Mouse (Mus musculus) hindbrain, embryonic 13.5 days (tissue): ENCODE measurements at regions not wholly inside any gene's neighbourhood (a gene's known extent, or its start where the extent isn't known, plus 50 kb on each side); places are given as distances from the start of the nearest gene placed in this dataset.

Experiments used
- ATAC-seq: fragments of 200-750 bp; cut with Nextera tagmentation; 2 replicates; pipeline ENCODE4 v1.8.0; 2017; ENCODE audit warnings: moderate TSS enrichment; ENCODE audit not compliant: low FRiP score
- H3K27ac ChIP-seq: fragments of 300-500 bp; sonication (generic); 2 replicates; pipeline ENCODE4 v1.5.1; 2015; ENCODE audit warnings: inconsistent platforms, mild to moderate bottlenecking, moderate library complexity
- H3K27me3 ChIP-seq: fragments of 300-500 bp; sonication (generic); 2 replicates; pipeline ENCODE4 v1.6.1; 2015; ENCODE audit warnings: mild to moderate bottlenecking, inconsistent platforms
- H3K36me3 ChIP-seq: fragments of 300-500 bp; sonication (generic); 2 replicates; pipeline ENCODE4 v1.6.1; 2015; ENCODE audit warnings: mild to moderate bottlenecking, inconsistent platforms
- H3K4me1 ChIP-seq: fragments of 300-500 bp; sonication (generic); replicated peaks from 2 replicates; pipeline ENCODE4 v1.6.1; 2015; ENCODE audit warnings: inconsistent platforms
- H3K4me2 ChIP-seq: fragments of 300-500 bp; sonication (generic); 2 replicates; pipeline ENCODE4 v1.6.1; 2015; ENCODE audit warnings: inconsistent platforms, mild to moderate bottlenecking, moderate library complexity
- H3K4me3 ChIP-seq: fragments of 300-500 bp; sonication (generic); 2 replicates; pipeline ENCODE4 v1.5.1; 2015; ENCODE audit warnings: mild to moderate bottlenecking, inconsistent platforms
- H3K9ac ChIP-seq: fragments of 300-500 bp; sonication (generic); 2 replicates; pipeline ENCODE4 v1.6.1; 2015; ENCODE audit warnings: mild to moderate bottlenecking, inconsistent platforms
- H3K9me3 ChIP-seq: fragments of 300-500 bp; sonication (generic); 2 replicates; pipeline ENCODE4 v1.6.1; 2016; ENCODE audit warnings: inconsistent platforms
- WGBS: fragments of 180-500 bp; shearing (Covaris S2); methylation state at CpG from one replicate; pipeline ENCODE4 v1.1.7; 2015; 5-methylcytosine and 5-hydroxymethylcytosine counted together

GRCm38 (mm10) chr7:68472800-68473199 is 199.2 kb downstream of the Fam169b start:
- 21% methylated on average over 5 of the region's 5 CpGs for WGBS
- no peak overlapping the region for H3K27ac ChIP-seq

GRCm38 (mm10) chr7:68470983-68471382 is 197.3 kb downstream of the Fam169b start:
- no peaks in the 10 kb centered on the region for H3K36me3 ChIP-seq
- 0 out of 2 replicates have a peak, but pooled peaks cover 6% of the 10 kb centered on the region for H3K27me3 ChIP-seq
- no peak overlapping the region for H3K27ac ChIP-seq
- no peak for ATAC-seq
- H3K9me3 ChIP-seq: no peaks in the 10 kb centered on the region
- H3K4me1 ChIP-seq: 0 out of 2 replicates have a peak, but pooled peaks cover 2% of the 10 kb centered on the region
- no peak overlapping the region for H3K4me2 ChIP-seq
- no peak overlapping the region for H3K4me3 ChIP-seq
- no peak overlapping the region for H3K9ac ChIP-seq
- 61% methylated on average over 11 of the region's 11 CpGs for WGBS

More at GRCm38 (mm10) chr7:68472800-68473199, 199.2 kb downstream of the Fam169b start:
- no peak for ATAC-seq
- no peaks in the 10 kb centered on the region for H3K9me3 ChIP-seq
- no peak overlapping the region for H3K4me2 ChIP-seq
- H3K9ac ChIP-seq: no peak overlapping the region
- no peak overlapping the region for H3K4me3 ChIP-seq
- H3K36me3 ChIP-seq: no peaks in the 10 kb centered on the region
- H3K4me1 ChIP-seq: 0 out of 2 replicates have a peak, but pooled peaks cover 2% of the 10 kb centered on the region
- 0 out of 2 replicates have a peak, but pooled peaks cover 6% of the 10 kb centered on the region for H3K27me3 ChIP-seq

- H3K27ac ChIP-seq: no peak overlapping the region
- 0 out of 2 replicates have a peak, but pooled peaks cover 6% of the 10 kb centered on the region for H3K27me3 ChIP-seq
- 87% methylated on average over 5 of the region's 5 CpGs for WGBS
- H3K4me3 ChIP-seq: no peak overlapping the region
- H3K9me3 ChIP-seq: no peaks in the 10 kb centered on the region
- 0 out of 2 replicates have a peak, but pooled peaks cover 2% of the 10 kb centered on the region for H3K4me1 ChIP-seq
- no peak for ATAC-seq
- no peaks in the 10 kb centered on the region for H3K36me3 ChIP-seq
- H3K4me2 ChIP-seq: no peak overlapping the region
- H3K9ac ChIP-seq: no peak overlapping the region
Observed at GRCm38 (mm10) chr7:68468574-68468973, 194.9 kb downstream of the Fam169b start.

- no peaks in the 10 kb centered on the region for H3K27me3 ChIP-seq
- 97% methylated on average over 1 of the region's 1 CpGs for WGBS
- no peak overlapping the region for H3K4me3 ChIP-seq
- no peak overlapping the region for H3K4me2 ChIP-seq
- H3K4me1 ChIP-seq: no peaks in the 10 kb centered on the region
- ATAC-seq: no peak
- H3K9ac ChIP-seq: no peak overlapping the region
- H3K9me3 ChIP-seq: no peaks in the 10 kb centered on the region
- no peak overlapping the region for H3K27ac ChIP-seq
- no peaks in the 10 kb centered on the region for H3K36me3 ChIP-seq
Observed at GRCm38 (mm10) chr7:68457842-68458241, 184.2 kb downstream of the Fam169b start.

- ATAC-seq: no peak
- H3K9me3 ChIP-seq: no peaks in the 10 kb centered on the region
- H3K9ac ChIP-seq: no peak overlapping the region
- no peak overlapping the region for H3K27ac ChIP-seq
- WGBS: 38% methylated on average over 5 of the region's 5 CpGs
- H3K4me1 ChIP-seq: no peaks in the 10 kb centered on the region
- H3K36me3 ChIP-seq: no peaks in the 10 kb centered on the region
- no peak overlapping the region for H3K4me2 ChIP-seq
- no peak overlapping the region for H3K4me3 ChIP-seq
- H3K27me3 ChIP-seq: no peaks in the 10 kb centered on the region
Observed at GRCm38 (mm10) chr7:68455451-68455850, 181.8 kb downstream of the Fam169b start.

- Histone ChIP-seq H3K27ac (no peak overlapping the region), H3K9ac (no peak overlapping the region), H3K9me3 (no peaks in the 10 kb centered on the region), H3K4me1 (no peaks in the 10 kb centered on the region), H3K36me3 (no peaks in the 10 kb centered on the region), H3K4me3 (no peak overlapping the region), H3K4me2 (no peak overlapping the region), H3K27me3 (no peaks in the 10 kb centered on the region)
- 85% methylated on average over 8 of the region's 8 CpGs for WGBS
- no peak for ATAC-seq
Observed at GRCm38 (mm10) chr7:68453028-68453692, 179.5 kb downstream of the Fam169b start.

GRCm38 (mm10) chr7:68444426-68445095 is 170.9 kb downstream of the Fam169b start:
- H3K36me3 ChIP-seq: no peaks in the 10 kb centered on the region
- H3K27ac ChIP-seq: no peak overlapping the region
- no peak overlapping the region for H3K9ac ChIP-seq
- H3K9me3 ChIP-seq: no peaks in the 10 kb centered on the region
- H3K4me3 ChIP-seq: no peak overlapping the region
- no peak for ATAC-seq
- H3K4me1 ChIP-seq: peaks cover 14% of the 10 kb centered on the region
- H3K4me2 ChIP-seq: no peak overlapping the region
- H3K27me3 ChIP-seq: peaks cover 6% of the 10 kb centered on the region; the same call in 1 of the 2 replicates
- WGBS: 81% methylated on average over 11 of the region's 11 CpGs

GRCm38 (mm10) chr7:68440661-68441150 is 167.1 kb downstream of the Fam169b start:
- Histone ChIP-seq H3K36me3 (no peaks in the 10 kb centered on the region), H3K27me3 (no peaks in the 10 kb centered on the region), H3K4me3 (no peak overlapping the region), H3K27ac (no peak overlapping the region), H3K9ac (0 out of 2 replicates have a peak overlapping the region, but pooled peaks have one; percentile 5), H3K9me3 (no peaks in the 10 kb centered on the region), H3K4me1 (peaks cover 14% of the 10 kb centered on the region), H3K4me2 (no peak overlapping the region)
- peak; percentile 61 for ATAC-seq
- WGBS: 11% methylated on average over 11 of the region's 11 CpGs

GRCm38 (mm10) chr7:68428946-68429345 is 155.3 kb downstream of the Fam169b start:
- no peak for ATAC-seq

GRCm38 (mm10) chr7:68415890-68416289 is 142.3 kb downstream of the Fam169b start:
- no peak overlapping the region for H3K9ac ChIP-seq
- WGBS: 89% methylated on average over 7 of the region's 7 CpGs
- no peaks in the 10 kb centered on the region for H3K9me3 ChIP-seq
- H3K4me3 ChIP-seq: no peak overlapping the region
- peaks cover 11% of the 10 kb centered on the region; the same call in 1 of the 2 replicates for H3K27me3 ChIP-seq
- H3K36me3 ChIP-seq: no peaks in the 10 kb centered on the region
- no peak overlapping the region for H3K27ac ChIP-seq
- H3K4me2 ChIP-seq: no peak overlapping the region
- ATAC-seq: no peak
- no peaks in the 10 kb centered on the region for H3K4me1 ChIP-seq

More at GRCm38 (mm10) chr7:68428946-68429345, 155.3 kb downstream of the Fam169b start:
- Histone ChIP-seq H3K27ac (no peak overlapping the region), H3K4me1 (no peaks in the 10 kb centered on the region), H3K4me2 (no peak overlapping the region), H3K27me3 (no peaks in the 10 kb centered on the region), H3K9ac (no peak overlapping the region), H3K36me3 (no peaks in the 10 kb centered on the region), H3K9me3 (no peaks in the 10 kb centered on the region), H3K4me3 (no peak overlapping the region)
- WGBS: 78% methylated on average over 4 of the region's 4 CpGs

- H3K27me3 ChIP-seq: peaks cover 17% of the 10 kb centered on the region; the same call in 1 of the 2 replicates
- H3K27ac ChIP-seq: no peak overlapping the region
- no peaks in the 10 kb centered on the region for H3K9me3 ChIP-seq
- no peak for ATAC-seq
- no peaks in the 10 kb centered on the region for H3K36me3 ChIP-seq
- H3K4me1 ChIP-seq: peaks cover 5% of the 10 kb centered on the region; the same call in 1 of the 2 replicates
- no peak overlapping the region for H3K4me3 ChIP-seq
- 95% methylated on average over 1 of the region's 1 CpGs for WGBS
- H3K9ac ChIP-seq: no peak overlapping the region
- H3K4me2 ChIP-seq: no peak overlapping the region
Observed at GRCm38 (mm10) chr7:68412786-68413185, 139.1 kb downstream of the Fam169b start.
